Mouse (Mus musculus): ENCODE results near the gene Lrrc8d.
A peak's percentile ranks its signal among the peaks of the same experiment; 100 is the strongest.

GRCm38 (mm10) chr5:105690502-105691454 lies 9.0 kb upstream of the Lrrc8d start:
- peak in 2 of 3 experiments; percentile 44 for TF ChIP-seq MYOD1 (IDR thresholded peaks at IDR 0.05; ENCODE audit: control insufficient read depth in 1 of 3, insufficient read length in 2 of 3, low read depth in 2 of 3)
- no peak for TF ChIP-seq POLR2A (IDR thresholded peaks at IDR 0.05; ENCODE audit: insufficient read length, low read depth)
- TF ChIP-seq TCF12 (IDR thresholded peaks at IDR 0.05; ENCODE audit: insufficient read depth, poor library complexity, severe bottlenecking) = no peak
- TF ChIP-seq POLR2AphosphoS2 (IDR thresholded peaks at IDR 0.05; ENCODE audit: insufficient read length, low read depth) = no peak

All from myocyte (in vitro differentiated cells).